Mouse (Mus musculus): Measurements from ENCODE around the gene Bysl. TPM values are rescaled to one million over a fixed set of nuclear protein-coding genes. Genes with fewer than 3 reads are reported as not detected.

Gene Bysl
- polyA plus RNA-seq, 1 experiment from 2014 or later = 31.5 TPM

DNA sequence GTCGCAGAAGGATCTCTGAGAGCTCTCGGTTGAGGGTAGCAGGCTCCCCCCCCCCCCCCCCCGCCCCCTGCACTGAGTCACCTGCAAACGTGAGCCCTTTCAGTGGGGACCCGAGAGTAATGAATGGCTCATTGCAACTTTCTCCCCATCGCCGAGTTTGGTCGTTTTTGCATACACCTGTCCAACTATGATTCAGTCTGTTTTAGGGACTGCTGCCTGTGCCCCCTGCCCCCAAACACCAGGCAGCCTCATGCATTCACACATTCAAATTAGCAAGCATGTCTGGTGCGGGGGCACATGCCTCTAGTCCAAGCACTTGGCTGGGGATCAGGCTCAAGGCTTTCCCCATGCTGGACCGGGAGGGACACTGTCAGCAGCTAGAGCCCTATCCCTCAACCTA, 56.7 kb downstream of the Bysl start:
- Histone ChIP-seq H3K4me1 (no peaks in the 10 kb centered on the region), H3K36me3 (no peaks in the 10 kb centered on the region), H3K27me3 (no peaks in the 10 kb centered on the region), H3K9ac (replicated peaks) (no peak overlapping the region), H3K4me3 (no peak overlapping the region), H3K4me2 (replicated peaks) (no peak overlapping the region), H3K9me3 (no peaks in the 10 kb centered on the region), H3K27ac (replicated peaks) (no peak overlapping the region)
- 77% methylated on average over 7 of the region's 10 CpGs for WGBS
- no peak for ATAC-seq (ENCODE audit: low FRiP score, low read depth)

DNA sequence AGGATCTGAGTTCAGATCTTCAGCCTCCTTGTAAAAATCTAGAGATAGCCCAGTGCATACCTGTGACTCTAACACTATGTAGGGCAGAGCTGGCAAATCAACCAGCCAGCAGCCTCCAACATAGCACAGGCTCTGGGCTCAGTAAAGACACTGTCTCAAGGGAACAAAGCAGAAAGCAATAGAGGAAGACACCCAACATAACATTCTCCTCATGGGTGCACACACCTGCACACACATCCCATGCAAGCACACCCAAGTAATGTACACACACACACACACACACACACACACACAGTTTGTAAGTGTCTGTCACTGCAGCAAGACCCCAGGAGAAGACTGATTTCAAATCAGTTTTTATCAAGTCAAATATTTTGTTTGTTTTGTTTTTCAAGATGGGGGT, 58.3 kb downstream of the Bysl start:
- Histone ChIP-seq H3K9me3 (no peaks in the 10 kb centered on the region), H3K4me1 (no peaks in the 10 kb centered on the region), H3K4me3 (no peak overlapping the region), H3K4me2 (replicated peaks) (no peak overlapping the region), H3K27ac (replicated peaks) (no peak overlapping the region), H3K36me3 (no peaks in the 10 kb centered on the region), H3K27me3 (no peaks in the 10 kb centered on the region), H3K9ac (replicated peaks) (no peak overlapping the region)
- ATAC-seq (ENCODE audit: low FRiP score, low read depth) = no peak

DNA sequence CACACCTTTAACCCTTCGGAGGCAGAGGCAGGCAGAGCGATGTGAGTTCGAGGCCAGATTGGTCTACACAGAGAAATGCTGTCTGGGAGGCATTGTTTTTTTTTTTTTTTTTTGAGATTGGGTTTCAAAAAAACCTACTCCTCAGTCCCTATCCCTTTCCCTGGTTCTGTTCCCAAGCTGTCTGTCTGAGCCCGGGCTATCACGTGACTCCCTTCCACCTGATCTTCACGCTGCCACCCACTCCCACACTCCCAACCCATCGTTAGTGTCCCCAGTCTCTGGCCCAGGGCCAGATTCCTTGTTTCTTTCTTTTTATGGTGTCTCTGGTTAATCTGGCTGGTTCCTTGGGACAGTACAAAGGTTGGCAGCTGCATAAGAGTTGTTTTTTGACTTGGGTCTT, 60.2 kb downstream of the Bysl start:
- 86% methylated on average over 7 of the region's 7 CpGs for WGBS
- no peaks in the 10 kb centered on the region for H3K4me1 ChIP-seq
- no peak for ATAC-seq (ENCODE audit: low FRiP score, low read depth)
- H3K9ac ChIP-seq (replicated peaks) = no peak overlapping the region
- H3K36me3 ChIP-seq = no peaks in the 10 kb centered on the region
- H3K4me3 ChIP-seq = no peak overlapping the region
- H3K27ac ChIP-seq (replicated peaks) = no peak overlapping the region
- H3K4me2 ChIP-seq (replicated peaks) = no peak overlapping the region
- no peaks in the 10 kb centered on the region for H3K9me3 ChIP-seq
- H3K27me3 ChIP-seq = no peaks in the 10 kb centered on the region

Other genes with a start within 250 kb of the Bysl start
- gene Mrps10, start 242.6 kb downstream of the Bysl start, polyA plus RNA-seq (2016; fragmentation: Nextera tagmentation; extraction: Ambion mirVana) = 72.7 and 73.4 TPM in 2 replicates
- gene Guca1b, start 226.1 kb downstream of the Bysl start, polyA plus RNA-seq (2016; fragmentation: Nextera tagmentation; extraction: Ambion mirVana) = 0.73 and 0.77 TPM in 2 replicates
- gene Guca1a, start 210.9 kb downstream of the Bysl start, polyA plus RNA-seq (2016; fragmentation: Nextera tagmentation; extraction: Ambion mirVana) = 0.70 and 0.99 TPM in 2 replicates
- 0.23 and 0.24 TPM in 2 replicates for gene AI661453, start 174.9 kb downstream of the Bysl start, polyA plus RNA-seq (2016; fragmentation: Nextera tagmentation; extraction: Ambion mirVana)
- gene 1700001C19Rik, start 174.1 kb downstream of the Bysl start, polyA plus RNA-seq (2016; fragmentation: Nextera tagmentation; extraction: Ambion mirVana) = 0.41 and 0.52 TPM in 2 replicates
- gene Taf8, start 109.2 kb downstream of the Bysl start, polyA plus RNA-seq (2016; fragmentation: Nextera tagmentation; extraction: Ambion mirVana) = 32.2 and 32.7 TPM in 2 replicates
- gene Ccnd3, start 106.4 kb downstream of the Bysl start, polyA plus RNA-seq (2016; fragmentation: Nextera tagmentation; extraction: Ambion mirVana) = 127 and 145 TPM in 2 replicates
- 39.5 and 41.0 TPM in 2 replicates for gene Med20, start 90 bp upstream of the Bysl start, polyA plus RNA-seq (2016; fragmentation: Nextera tagmentation; extraction: Ambion mirVana)
- 2.2 and 2.5 TPM in 2 replicates for gene Gm20517, start 97 bp upstream of the Bysl start, polyA plus RNA-seq (2016; fragmentation: Nextera tagmentation; extraction: Ambion mirVana)
- gene Usp49, start 19.2 kb upstream of the Bysl start, polyA plus RNA-seq (2016; fragmentation: Nextera tagmentation; extraction: Ambion mirVana) = 10.5 and 11.9 TPM in 2 replicates
- 337 and 352 TPM in 2 replicates for gene Tomm6, start 76.9 kb upstream of the Bysl start, polyA plus RNA-seq (2016; fragmentation: Nextera tagmentation; extraction: Ambion mirVana)
- 18.8 and 19.4 TPM in 2 replicates for gene Frs3, start 77.5 kb upstream of the Bysl start, polyA plus RNA-seq (2016; fragmentation: Nextera tagmentation; extraction: Ambion mirVana)
- gene Gm21981, start 83.0 kb upstream of the Bysl start, polyA plus RNA-seq (2016; fragmentation: Nextera tagmentation; extraction: Ambion mirVana) = 0.34 and 0.41 TPM in 2 replicates
- gene Prickle4, start 83.2 kb upstream of the Bysl start, polyA plus RNA-seq (2016; fragmentation: Nextera tagmentation; extraction: Ambion mirVana) = 0.57 and 1.3 TPM in 2 replicates
- not detected in 2 replicates for gene Pgc, start 115.3 kb upstream of the Bysl start, polyA plus RNA-seq (2016; fragmentation: Nextera tagmentation; extraction: Ambion mirVana)
- gene Tfeb, start 125.5 kb upstream of the Bysl start, polyA plus RNA-seq (2016; fragmentation: Nextera tagmentation; extraction: Ambion mirVana) = 3.0 and 3.1 TPM in 2 replicates
- 7.6 and 11.7 TPM in 2 replicates for gene Mdfi, start 223.2 kb upstream of the Bysl start, polyA plus RNA-seq (2016; fragmentation: Nextera tagmentation; extraction: Ambion mirVana)

All from midbrain, embryonic 12.5 days (tissue).